Mouse (Mus musculus) right cerebral cortex, postnatal 10 days (tissue): Measurements from ENCODE around the gene Tmsb10.

Experiments
- DNase-seq, 2 experiments: peaks; one replicate each; pipeline ENCODE4 v3.0.0; 2021; ENCODE audit warnings: low spot score in 2 of 2

Gene Tmsb10

DNA sequence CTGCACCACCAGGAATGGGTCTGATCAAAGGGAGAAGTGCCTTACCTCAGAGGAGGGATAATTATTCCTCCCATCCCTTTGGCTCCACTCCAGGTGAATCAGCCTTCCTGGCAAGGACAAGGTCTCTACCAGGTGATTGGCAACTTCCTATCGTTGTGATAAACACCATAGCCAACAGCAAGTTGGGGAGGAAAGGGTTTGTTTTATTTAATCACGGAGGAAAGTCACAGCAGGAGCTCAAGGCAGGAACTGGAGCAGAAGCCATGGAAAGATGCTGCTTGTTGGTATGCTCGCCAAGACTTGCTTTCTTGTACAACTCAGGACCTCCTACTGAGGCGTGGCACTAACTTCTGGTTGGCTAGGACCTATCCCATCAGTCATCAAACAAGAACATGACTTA is 47.3 kb downstream of the Tmsb10 start:
- no peak for DNase-seq
